Mouse (Mus musculus) layer of hippocampus, adult 11-12 months (tissue): ENCODE data around the gene Eif4g2.

Experiments
- DNase-seq: peaks from one replicate; pipeline ENCODE4 v3.0.0; 2022; ENCODE audit warnings: low spot score

Eif4g2 gene

GRCm38 (mm10) chr7:111069439-111070166 lies 13.2 kb downstream of the Eif4g2 start:
- no peak for DNase-seq

- no peak for DNase-seq
Measured at GRCm38 (mm10) chr7:111068181-111068580, 14.6 kb downstream of the Eif4g2 start.

- no peak for DNase-seq
Measured at GRCm38 (mm10) chr7:111062971-111063370, 19.9 kb downstream of the Eif4g2 start.

- no peak for DNase-seq
Measured at GRCm38 (mm10) chr7:111059527-111059926, 23.3 kb downstream of the Eif4g2 start.

DNA sequence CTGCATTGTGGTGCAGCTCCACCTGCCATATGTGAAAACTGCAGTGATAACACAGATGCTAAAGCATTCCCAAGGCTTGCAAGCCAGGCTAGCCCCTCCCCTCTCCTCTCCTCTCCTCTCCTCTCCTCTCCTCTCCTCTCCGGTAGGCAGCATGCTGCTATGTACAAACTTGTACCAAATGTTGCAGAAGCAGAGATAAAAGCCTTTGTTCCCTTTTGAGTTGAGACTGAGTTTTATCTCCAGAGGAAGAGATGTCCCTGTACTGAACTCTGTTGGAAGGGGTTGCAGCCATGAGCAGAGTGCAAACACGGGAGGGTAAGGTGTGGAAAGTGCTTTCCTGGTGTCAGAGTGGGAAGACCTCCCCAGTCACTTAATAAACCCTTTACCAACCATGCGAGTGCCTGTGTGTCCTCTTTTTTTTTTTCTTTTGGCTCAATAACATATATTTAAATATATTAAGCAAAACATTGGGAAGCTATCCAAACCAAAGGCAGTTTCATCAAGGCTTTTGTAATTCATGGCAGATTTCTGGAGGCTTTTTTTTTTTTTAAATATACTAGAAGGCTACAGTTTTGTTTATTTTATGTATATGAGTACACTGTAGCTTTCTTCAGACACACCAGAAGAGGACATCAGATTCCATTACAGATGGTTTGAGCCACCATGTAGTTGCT lies 26.7 kb downstream of the Eif4g2 start:
- DNase-seq, result no peak

DNA sequence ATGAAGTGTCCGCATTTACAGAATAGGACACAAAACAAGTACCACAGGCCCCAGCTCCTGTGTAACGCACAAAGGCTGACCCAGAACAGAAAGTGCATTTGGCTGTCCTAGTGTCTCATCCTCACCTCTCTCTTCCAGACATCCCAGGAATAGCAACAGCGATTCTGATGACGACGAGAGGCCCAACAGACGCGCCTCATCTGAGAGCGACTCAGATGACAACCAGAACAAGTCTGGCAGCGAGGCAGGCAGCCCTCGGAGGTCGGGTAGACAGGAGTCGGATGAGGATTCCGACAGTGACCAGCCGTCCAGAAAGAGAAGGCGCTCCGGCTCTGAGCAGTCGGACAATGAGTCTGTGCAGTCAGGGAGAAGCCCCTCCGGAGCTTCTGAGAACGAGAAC lies 27.6 kb downstream of the Eif4g2 start:
- no peak for DNase-seq

DNA sequence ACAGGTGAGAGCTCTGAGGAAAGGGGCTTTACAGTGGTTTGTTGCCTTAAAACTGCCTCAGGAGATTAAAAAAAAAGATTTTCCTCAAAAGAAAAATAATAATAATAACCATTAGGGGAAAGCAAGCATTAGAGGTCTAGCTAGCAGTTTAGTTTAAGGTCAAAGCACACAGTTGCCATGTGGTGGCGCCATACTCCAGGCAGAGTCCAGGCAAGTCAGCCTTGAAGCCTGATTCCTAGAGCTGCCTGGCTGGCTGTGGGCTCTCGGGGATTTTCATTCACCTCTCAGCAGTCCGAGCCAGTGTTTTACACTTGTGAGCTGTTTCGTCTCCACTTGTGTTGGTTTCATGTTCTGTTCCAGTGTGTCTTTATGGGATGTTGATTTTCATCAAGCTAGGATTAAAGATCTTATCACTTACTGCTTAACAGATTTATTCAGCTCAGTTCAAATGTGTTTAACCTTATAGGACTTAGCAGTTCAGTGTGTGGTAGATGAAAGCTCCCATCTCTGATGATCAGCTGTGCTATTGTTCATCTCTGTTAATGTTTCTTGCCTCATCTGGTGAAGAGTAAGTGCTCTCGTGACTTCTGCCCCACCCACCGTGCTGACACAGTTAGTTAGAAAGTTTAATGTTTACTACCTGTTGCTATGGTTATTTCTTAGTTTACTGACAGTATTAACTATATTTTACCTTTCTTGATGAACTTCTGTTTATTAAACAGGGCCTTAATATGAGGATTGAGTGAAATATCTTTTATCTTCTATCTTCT lies 33.0 kb downstream of the Eif4g2 start:
- peak; percentile 67 for DNase-seq

DNA sequence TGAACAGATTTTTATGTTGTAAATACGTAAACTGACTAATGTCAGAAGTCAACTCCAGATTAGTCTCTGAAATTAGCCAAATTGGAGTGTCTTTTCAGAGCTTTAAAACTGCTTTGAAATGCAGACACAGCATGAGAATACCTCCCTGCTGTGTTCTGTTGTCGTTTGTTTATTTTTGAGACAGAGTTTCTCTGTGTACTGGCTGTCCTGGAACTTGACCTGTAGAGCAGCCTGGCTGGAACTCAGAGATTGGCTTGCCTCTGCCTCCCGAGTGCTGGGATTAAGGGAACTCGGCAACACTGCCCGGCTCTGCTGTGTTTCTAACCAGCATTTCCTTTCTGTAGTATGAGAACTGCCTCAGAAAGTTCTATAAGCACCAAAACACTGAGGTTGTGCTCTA lies 33.9 kb downstream of the Eif4g2 start:
- DNase-seq, result no peak

- DNase-seq, result no peak
Measured at GRCm38 (mm10) chr7:111029046-111029553, 53.7 kb downstream of the Eif4g2 start.

DNA sequence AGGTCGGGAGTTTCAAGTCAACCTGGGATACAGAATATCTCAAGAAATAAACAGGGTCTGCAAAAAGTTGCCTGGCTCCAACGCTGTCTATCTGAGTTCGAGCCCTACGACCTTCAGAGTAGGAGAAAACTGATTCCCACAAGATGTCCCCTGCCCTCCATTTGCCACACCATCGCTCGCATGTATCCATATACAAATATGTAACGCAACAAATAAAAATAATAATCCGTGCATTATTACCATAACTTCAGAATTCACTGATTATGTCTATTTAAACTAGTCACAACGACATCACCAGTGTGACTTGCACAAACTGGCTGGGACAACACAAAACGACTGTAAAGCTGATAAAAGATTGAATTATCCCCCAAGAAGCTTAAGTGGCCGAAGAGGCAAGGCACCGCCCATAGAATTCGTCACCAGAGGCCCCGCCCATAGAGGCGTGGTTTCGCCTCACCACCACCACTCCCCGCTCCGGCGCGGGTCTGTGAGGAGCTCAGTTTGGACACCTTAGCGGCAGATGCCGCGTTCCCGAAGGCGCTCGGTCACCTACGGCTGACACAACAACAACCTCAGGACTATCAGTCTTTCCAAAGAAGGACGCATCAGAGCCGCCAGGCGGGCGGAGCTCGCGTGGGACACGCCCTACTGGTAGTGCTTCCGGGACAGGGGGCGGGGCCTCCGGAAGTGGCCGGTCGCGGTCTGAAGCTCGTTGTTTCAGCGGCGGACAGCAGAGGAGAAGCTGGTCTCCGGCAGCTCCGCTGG lies 54.4 kb downstream of the Eif4g2 start, which contains the start of gene Ctr9:
Ctr9 (plus strand) TSS at position 671 of the 765 bp plus-strand sequence.
- DNase-seq, result peak; percentile 94

GRCm38 (mm10) chr7:111024912-111025311 lies 57.9 kb downstream of the Eif4g2 start:
- DNase-seq, result no peak

DNA sequence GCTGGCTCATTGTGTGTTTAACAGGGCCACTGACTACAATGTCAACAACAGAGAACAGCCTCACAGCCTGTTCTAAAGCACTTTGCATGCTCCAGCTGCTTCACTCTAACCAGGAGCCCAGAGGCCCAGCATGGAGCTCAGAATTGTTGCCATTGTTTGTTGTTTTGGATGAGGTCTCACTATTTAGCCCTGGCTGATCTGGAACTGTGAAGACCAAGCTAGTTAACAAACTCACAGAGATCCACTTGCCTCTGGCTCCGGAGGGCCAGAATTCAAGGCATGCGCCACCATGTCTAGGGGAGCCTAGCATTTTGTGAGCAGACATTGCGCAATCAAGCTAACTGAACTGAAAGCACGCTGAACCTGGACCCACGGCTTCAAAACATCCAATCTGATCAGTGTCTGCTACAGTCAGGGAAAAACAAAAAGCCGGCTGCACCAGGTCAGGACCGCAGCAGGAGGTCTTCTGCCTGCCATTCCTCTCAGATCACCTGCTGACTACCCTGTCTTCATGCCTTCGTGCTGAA lies 58.7 kb downstream of the Eif4g2 start:
- DNase-seq, result peak; percentile 12

GRCm38 (mm10) chr7:111020814-111021213 lies 62.0 kb downstream of the Eif4g2 start:
- no peak for DNase-seq
